Mouse (Mus musculus) kidney, embryonic 16.5 days (tissue): ENCODE results near the gene Mbd3. TPM values are rescaled to one million over a fixed set of nuclear protein-coding genes. Genes with fewer than 3 reads are reported as not detected.

Experiments
- ATAC-seq: fragments of 200-750 bp; cut with Nextera tagmentation; 2 replicates; pipeline ENCODE4 v1.8.0; 2017; ENCODE audit warnings: moderate TSS enrichment; ENCODE audit not compliant: low FRiP score, low TSS enrichment
- H3K27ac ChIP-seq: fragments of 300-500 bp; sonication (generic); 2 replicates; pipeline ENCODE4 v1.5.1; 2014; ENCODE audit warnings: low read length
- H3K27me3 ChIP-seq: fragments of 300-500 bp; sonication (generic); 2 replicates; pipeline ENCODE4 v1.6.1; 2014; ENCODE audit warnings: low read length, control low read depth, mixed read lengths; ENCODE audit not compliant: insufficient read depth
- H3K36me3 ChIP-seq: fragments of 300-500 bp; sonication (generic); 2 replicates; pipeline ENCODE4 v1.6.1; 2014; ENCODE audit warnings: low read length, control low read depth, mixed read lengths; ENCODE audit not compliant: insufficient read depth
- H3K4me1 ChIP-seq: fragments of 300-500 bp; sonication (generic); 2 replicates; pipeline ENCODE4 v1.6.1; 2014; ENCODE audit warnings: low read length, control low read depth, mixed read lengths; ENCODE audit not compliant: insufficient read depth
- H3K4me2 ChIP-seq: fragments of 300-500 bp; sonication (generic); replicated peaks from 2 replicates; pipeline ENCODE4 v1.6.1; 2014; ENCODE audit warnings: low read depth, low read length
- H3K4me3 ChIP-seq: fragments of 300-500 bp; sonication (generic); 2 replicates; pipeline ENCODE4 v1.5.1; 2014; ENCODE audit warnings: mild to moderate bottlenecking, low read length
- H3K9ac ChIP-seq: fragments of 300-500 bp; sonication (generic); replicated peaks from 2 replicates; pipeline ENCODE4 v1.6.1; 2014; ENCODE audit warnings: low read length
- H3K9me3 ChIP-seq: fragments of 300-500 bp; sonication (generic); 2 replicates; pipeline ENCODE4 v1.6.1; 2016; ENCODE audit warnings: low read length, control low read depth
- WGBS: fragments of 180-500 bp; shearing (Covaris S2); extraction: QIAGEN DNeasy Blood & Tissue Kit; methylation state at CpG from one replicate; pipeline ENCODE4 v1.1.7; 2014; 5-methylcytosine and 5-hydroxymethylcytosine counted together
- polyA plus RNA-seq: library from polyadenylated mRNA; unstranded; fragments of >200 nt; fragmentation: Nextera tagmentation; extraction: Ambion mirVana; gene quantifications from 2 replicates; pipeline ENCODE4 v1.2.1, GENCODE M21; 2015

Mbd3 gene
- 266 and 277 TPM in 2 replicates for polyA plus RNA-seq

DNA sequence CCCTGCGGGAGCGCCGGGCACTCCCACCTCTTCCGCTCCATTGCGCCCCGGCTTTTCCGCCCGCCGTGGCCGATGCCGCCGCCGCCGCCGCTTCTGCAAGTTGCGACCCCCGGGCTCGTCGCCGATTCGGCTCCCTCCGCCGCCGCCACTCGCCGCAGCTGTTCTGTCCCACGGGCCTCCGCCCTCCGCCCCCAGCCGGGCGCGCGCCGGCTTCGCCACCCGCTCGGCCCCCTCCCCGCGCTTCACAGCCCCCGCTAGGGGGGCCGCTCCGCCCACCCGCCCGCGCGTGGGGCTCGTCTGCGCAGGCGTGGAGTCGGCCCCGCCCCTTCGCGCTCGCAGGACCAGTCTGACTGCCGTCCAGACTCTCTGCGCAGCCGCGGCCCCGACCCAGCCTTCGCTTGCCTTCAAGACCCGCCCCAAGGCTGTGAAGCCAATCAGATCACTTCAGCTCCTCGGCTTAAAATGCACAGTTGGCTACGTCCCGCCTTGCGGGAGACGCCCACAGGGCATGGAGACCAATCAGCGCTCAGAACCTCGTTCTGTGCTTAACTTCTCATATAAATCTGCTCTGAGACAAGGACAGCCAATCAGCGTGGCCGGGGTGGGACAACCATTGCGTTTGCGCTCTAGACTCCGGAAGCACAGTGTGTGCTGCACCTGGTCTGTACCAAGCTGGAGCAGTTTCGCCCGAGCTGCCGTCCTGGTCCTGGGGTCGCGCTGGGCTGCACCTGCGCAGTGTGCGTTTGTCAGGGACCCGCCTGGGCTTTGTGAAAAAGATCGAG, at the start of gene Mbd3:
Gene Mbd3 (minus strand): TSS at position 360 of the 782 bp plus-strand sequence.
- Histone ChIP-seq H3K27ac (peak within 1 kb of the TSS; percentile 100), H3K4me2 (peak within 1 kb of the TSS; percentile 86), H3K9ac (peak within 1 kb of the TSS; percentile 96), H3K27me3 (no peaks in the 10 kb centered on the region), H3K4me3 (peak within 1 kb of the TSS; percentile 77), H3K9me3 (no peaks in the 10 kb centered on the region; the same call in 1 of the 2 replicates), H3K4me1 (peaks cover 26% of the 10 kb centered on the region), H3K36me3 (peaks cover 46% of the 10 kb centered on the region)
- under 1% methylated on average over 68 of the region's 82 CpGs for WGBS
- peak; percentile 98 for ATAC-seq

DNA sequence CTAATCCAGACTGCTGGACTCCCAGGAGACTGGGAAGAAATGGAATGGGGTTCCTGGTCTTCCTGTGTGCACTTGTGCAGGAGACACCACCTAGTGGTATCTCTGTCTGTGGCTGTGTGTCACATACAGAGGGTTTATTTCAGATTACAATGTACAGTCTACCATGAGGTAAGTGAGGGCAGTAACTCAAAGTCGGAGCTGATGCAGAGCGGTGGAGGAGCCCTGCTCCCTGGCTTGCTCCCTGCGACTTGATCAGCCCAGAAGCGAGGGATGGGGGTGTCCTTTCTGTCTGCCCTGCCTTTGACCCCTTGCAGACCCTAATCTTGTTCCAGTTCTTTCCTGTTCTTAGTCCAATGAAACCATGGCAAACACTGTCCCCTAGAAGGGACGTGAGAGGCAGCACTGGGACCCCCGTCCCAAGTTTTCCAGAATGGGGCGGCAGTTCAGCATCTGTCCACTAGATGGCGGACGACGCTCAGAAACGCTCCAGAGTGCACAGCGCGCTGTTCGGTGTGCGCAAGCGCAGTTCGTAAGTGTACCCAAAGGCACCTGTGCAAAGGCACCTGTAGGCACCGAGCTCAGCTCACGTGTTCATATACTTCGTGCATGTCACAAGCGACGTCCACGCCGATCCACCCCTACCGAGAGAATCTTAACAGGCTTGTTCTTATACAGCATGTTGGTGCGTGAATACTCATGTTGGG, 46.7 kb upstream of the Mbd3 start:
- Histone ChIP-seq H3K27me3 (peaks cover 7% of the 10 kb centered on the region; the same call in 1 of the 2 replicates), H3K36me3 (no peaks in the 10 kb centered on the region), H3K27ac (no peak overlapping the region), H3K4me2 (peak overlapping the region; percentile 35), H3K9ac (no peak overlapping the region), H3K4me3 (no peak overlapping the region), H3K4me1 (no peaks in the 10 kb centered on the region; the same call in 1 of the 2 replicates), H3K9me3 (no peaks in the 10 kb centered on the region)
- peak; percentile 77 for ATAC-seq
- WGBS = 8% methylated on average over 26 of the region's 26 CpGs

- Histone ChIP-seq H3K4me3 (no peak overlapping the region), H3K27me3 (peaks cover 2% of the 10 kb centered on the region; the same call in 1 of the 2 replicates), H3K9me3 (no peaks in the 10 kb centered on the region), H3K27ac (no peak overlapping the region), H3K9ac (no peak overlapping the region), H3K36me3 (no peaks in the 10 kb centered on the region), H3K4me2 (no peak overlapping the region), H3K4me1 (no peaks in the 10 kb centered on the region; the same call in 1 of the 2 replicates)
- no peak for ATAC-seq
- 61% methylated on average over 1 of the region's 1 CpGs for WGBS
Observed at GRCm38 (mm10) chr10:80445052-80445451, 45.7 kb upstream of the Mbd3 start.

DNA sequence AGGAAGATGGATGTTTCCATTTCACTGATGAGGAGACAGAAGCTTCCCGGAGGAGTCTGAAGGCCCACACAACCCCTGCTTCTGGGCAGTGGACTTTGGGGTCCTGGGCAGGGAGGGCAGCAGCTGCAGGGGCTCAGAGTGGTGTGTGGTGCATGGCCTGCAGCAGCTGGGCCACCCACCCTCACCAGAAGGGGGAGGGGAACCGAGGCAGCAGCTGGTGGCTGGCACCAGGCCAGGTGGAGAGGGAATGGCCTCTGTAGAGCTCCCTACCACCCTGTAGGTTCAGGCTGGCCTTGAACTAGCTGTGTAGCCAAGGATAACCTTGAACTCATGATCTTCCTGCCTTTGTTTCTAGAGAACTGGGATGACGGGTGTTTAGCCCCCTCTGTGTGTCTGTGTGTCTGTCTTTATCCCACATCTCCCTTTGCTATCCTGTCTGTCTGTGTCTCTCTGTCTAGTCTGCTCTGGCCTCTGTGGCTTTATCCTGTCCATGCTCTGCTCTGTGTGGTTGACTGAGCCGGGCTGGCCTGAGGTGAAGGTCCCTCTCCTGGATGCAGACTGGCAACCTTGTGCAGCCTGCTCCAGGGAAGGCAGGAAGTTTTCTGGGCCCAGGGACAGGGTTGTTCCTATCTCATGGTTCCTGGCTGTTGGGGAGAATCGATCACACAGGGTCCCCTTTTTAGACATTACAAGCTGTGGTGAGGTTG, 45.1 kb upstream of the Mbd3 start:
- Histone ChIP-seq H3K9ac (no peak overlapping the region), H3K9me3 (no peaks in the 10 kb centered on the region), H3K27ac (no peak overlapping the region), H3K4me2 (no peak overlapping the region), H3K36me3 (no peaks in the 10 kb centered on the region), H3K4me3 (no peak overlapping the region), H3K4me1 (no peaks in the 10 kb centered on the region; the same call in 1 of the 2 replicates), H3K27me3 (peaks cover 2% of the 10 kb centered on the region; the same call in 1 of the 2 replicates)
- 52% methylated on average over 5 of the region's 5 CpGs for WGBS
- ATAC-seq = no peak

- H3K9me3 ChIP-seq = no peaks in the 10 kb centered on the region
- no peak overlapping the region for H3K4me2 ChIP-seq
- no peaks in the 10 kb centered on the region for H3K36me3 ChIP-seq
- H3K9ac ChIP-seq = no peak overlapping the region
- WGBS = 79% methylated on average over 8 of the region's 8 CpGs
- H3K4me1 ChIP-seq = no peaks in the 10 kb centered on the region; the same call in 1 of the 2 replicates
- ATAC-seq = no peak
- H3K4me3 ChIP-seq = no peak overlapping the region
- H3K27ac ChIP-seq = no peak overlapping the region
- peaks cover 2% of the 10 kb centered on the region; the same call in 1 of the 2 replicates for H3K27me3 ChIP-seq
Observed at GRCm38 (mm10) chr10:80443575-80444278, 44.4 kb upstream of the Mbd3 start.

- Histone ChIP-seq H3K27ac (no peak overlapping the region), H3K36me3 (no peaks in the 10 kb centered on the region), H3K27me3 (peaks cover 2% of the 10 kb centered on the region; the same call in 1 of the 2 replicates), H3K9ac (no peak overlapping the region; the same call in 1 of the 2 replicates), H3K9me3 (no peaks in the 10 kb centered on the region), H3K4me2 (no peak overlapping the region), H3K4me1 (no peaks in the 10 kb centered on the region; the same call in 1 of the 2 replicates), H3K4me3 (no peak overlapping the region)
- WGBS = 49% methylated on average over 2 of the region's 2 CpGs
- ATAC-seq = no peak
Observed at GRCm38 (mm10) chr10:80442989-80443388, 43.6 kb upstream of the Mbd3 start.

GRCm38 (mm10) chr10:80441598-80441997, 42.2 kb upstream of the Mbd3 start:
- H3K4me2 ChIP-seq = no peak overlapping the region
- no peak for ATAC-seq
- H3K27ac ChIP-seq = no peak overlapping the region
- H3K9me3 ChIP-seq = no peaks in the 10 kb centered on the region
- H3K4me1 ChIP-seq = no peaks in the 10 kb centered on the region; the same call in 1 of the 2 replicates
- no peaks in the 10 kb centered on the region for H3K36me3 ChIP-seq
- WGBS = 62% methylated on average over 8 of the region's 8 CpGs
- no peaks in the 10 kb centered on the region for H3K27me3 ChIP-seq
- no peak overlapping the region for H3K4me3 ChIP-seq
- no peak overlapping the region for H3K9ac ChIP-seq

DNA sequence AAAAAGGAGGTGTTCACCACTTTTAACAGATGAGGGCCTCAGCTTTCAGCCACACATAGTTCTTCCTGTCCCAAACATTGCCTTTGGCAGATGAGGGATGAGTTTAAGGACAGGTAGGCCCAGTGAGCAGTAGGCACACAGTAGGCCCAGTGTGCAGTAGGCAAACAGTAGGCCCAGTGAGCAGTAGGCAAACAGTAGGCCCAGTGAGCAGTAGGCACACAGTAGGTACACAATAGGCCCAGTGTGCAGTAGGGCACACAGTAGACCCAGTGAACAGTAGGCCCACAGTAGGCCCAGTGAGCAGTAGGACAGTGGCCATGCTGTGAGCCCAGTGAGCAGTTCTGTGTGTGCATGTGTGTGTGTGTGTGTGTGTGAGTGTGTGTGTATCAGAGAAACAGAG, 40.7 kb upstream of the Mbd3 start:
- H3K9ac ChIP-seq = no peak overlapping the region
- H3K4me1 ChIP-seq = peaks cover 4% of the 10 kb centered on the region; the same call in 1 of the 2 replicates
- no peak overlapping the region for H3K4me2 ChIP-seq
- H3K9me3 ChIP-seq = no peaks in the 10 kb centered on the region
- H3K4me3 ChIP-seq = no peak overlapping the region
- no peaks in the 10 kb centered on the region for H3K27me3 ChIP-seq
- no peak for ATAC-seq
- no peak overlapping the region for H3K27ac ChIP-seq
- H3K36me3 ChIP-seq = no peaks in the 10 kb centered on the region

DNA sequence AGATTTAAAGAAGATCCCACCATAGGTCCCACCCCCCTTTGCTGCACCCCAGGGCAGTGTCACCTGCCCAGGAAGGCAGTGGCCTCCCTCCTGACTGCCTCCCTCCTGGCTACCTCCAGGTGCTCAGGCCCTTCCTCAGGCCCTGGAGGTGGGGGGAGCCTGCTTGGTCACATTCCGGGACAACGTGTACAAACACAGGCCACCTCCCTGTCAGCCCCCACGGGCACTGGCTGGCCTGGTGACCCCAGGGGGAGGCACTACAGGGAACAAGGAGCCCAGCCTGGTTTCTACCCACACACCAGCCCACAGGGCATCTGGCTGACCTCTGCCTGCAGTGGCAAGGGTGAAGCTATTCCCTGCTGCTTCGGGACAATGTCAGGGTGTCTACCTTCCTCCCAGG, 38.6 kb upstream of the Mbd3 start:
- H3K4me2 ChIP-seq = no peak overlapping the region
- no peak overlapping the region for H3K9ac ChIP-seq
- H3K4me1 ChIP-seq = peaks cover 7% of the 10 kb centered on the region; the same call in 1 of the 2 replicates
- H3K27ac ChIP-seq = no peak overlapping the region
- H3K36me3 ChIP-seq = no peaks in the 10 kb centered on the region
- H3K4me3 ChIP-seq = no peak overlapping the region
- no peaks in the 10 kb centered on the region for H3K9me3 ChIP-seq
- H3K27me3 ChIP-seq = no peaks in the 10 kb centered on the region
- ATAC-seq = no peak
- WGBS = 47% methylated on average over 4 of the region's 4 CpGs
